In the genomic region with DNA sequence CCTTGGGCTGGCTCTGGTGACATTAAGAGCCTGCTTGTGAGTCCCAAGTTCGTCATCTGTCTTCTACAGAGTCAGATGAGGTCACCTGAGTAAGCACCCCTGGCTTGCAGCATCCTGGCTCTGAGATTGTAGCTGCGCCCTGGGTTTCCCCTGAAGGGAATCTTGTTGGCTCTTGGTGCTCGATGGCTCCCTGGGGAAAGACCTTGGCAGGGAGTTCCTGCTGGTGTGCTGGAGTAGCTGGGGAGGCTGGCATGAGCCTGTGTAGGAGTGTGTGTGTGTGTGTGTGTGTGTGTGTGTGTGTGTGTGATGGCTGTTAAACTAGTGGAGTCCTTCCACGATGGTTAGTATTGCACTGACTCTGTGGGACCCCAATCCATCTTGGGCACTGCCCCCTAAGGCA, we compare ENCODE assay signal across 10 mouse cellular contexts.
DNase-seq lines count a peak whose midpoint lies in the region; ATAC-seq and TF ChIP-seq lines count a peak whose summit lies in the region.
"Had no signal": no experiment of that assay in that cellular context is flagged by ENCODE, and none has a peak within 500 bp of the region (broad histone marks: within the 10 kb centered on the region; RNA-seq: fewer than 3 reads in every experiment).

No protein-coding gene starts in this region.

- peak; percentile 31 for DNase-seq in forebrain, postnatal 0 days
- peak; percentile 15 for DNase-seq in ovary, postnatal 14 days (ENCODE audit: low spot score)
- DNase-seq in ovary, postnatal 10 days (ENCODE audit: low spot score): no peak
- DNase-seq in gastrocnemius, adult 8-10 months (ENCODE audit: low spot score in 2 of 2): peak; percentile 5 to 26
- no peak for DNase-seq in layer of hippocampus, postnatal 14 days (ENCODE audit: low spot score in 2 of 2)
- DNase-seq in right cerebral cortex, adult 18-20 months: no peak
- DNase-seq in spleen, adult 18-20 months: no peak

- H3K27ac ChIP-seq in forebrain, postnatal 0 days (ENCODE audit: low read depth, low read length): 0 out of 2 replicates have a peak overlapping the region, but pooled peaks have one; percentile 9
- H3K27ac ChIP-seq in forebrain, embryonic 13.5 days: no peak overlapping the region
- H3K27ac ChIP-seq: embryonic facial prominence, embryonic 13.5 days had no signal

- H3K9me3 ChIP-seq in forebrain, postnatal 0 days (ENCODE audit: low read length): no peaks in the 10 kb centered on the region
- no peaks in the 10 kb centered on the region for H3K9me3 ChIP-seq in forebrain, embryonic 13.5 days (replicated peaks)
- H3K9me3 ChIP-seq: embryonic facial prominence, embryonic 13.5 days had no signal

- no peak for TF ChIP-seq CTCF in forebrain, postnatal 0 days (IDR thresholded peaks at IDR 0.05; ENCODE audit: low read depth)

- H3K9ac ChIP-seq in forebrain, postnatal 0 days: no peak overlapping the region
- no peak overlapping the region for H3K9ac ChIP-seq in forebrain, embryonic 13.5 days
- H3K9ac ChIP-seq: embryonic facial prominence, embryonic 13.5 days; liver, embryonic 14.5 days had no signal

- WGBS in forebrain, postnatal 0 days: 42% methylated on average over 4 of the region's 4 CpGs
- 51% methylated on average over 4 of the region's 4 CpGs for WGBS in forebrain, embryonic 13.5 days

- H3K4me2 ChIP-seq in forebrain, postnatal 0 days (ENCODE audit: low read depth): no peak overlapping the region
- H3K4me2 ChIP-seq in forebrain, embryonic 13.5 days: no peak overlapping the region
- H3K4me2 ChIP-seq: embryonic facial prominence, embryonic 13.5 days had no signal

- H3K27me3 ChIP-seq in forebrain, postnatal 0 days (ENCODE audit: insufficient read depth, low read length): no peaks in the 10 kb centered on the region
- H3K27me3 ChIP-seq in forebrain, embryonic 13.5 days: peaks cover 33% of the 10 kb centered on the region
- H3K27me3 ChIP-seq: embryonic facial prominence, embryonic 13.5 days had no signal

- peak; percentile 55 for ATAC-seq in forebrain, postnatal 0 days
- no peak for ATAC-seq in forebrain, embryonic 13.5 days

- H3K4me1 ChIP-seq in forebrain, postnatal 0 days (ENCODE audit: insufficient read depth): no peaks in the 10 kb centered on the region; the same call in 1 of the 2 replicates
- peaks cover 32% of the 10 kb centered on the region for H3K4me1 ChIP-seq in forebrain, embryonic 13.5 days

- H3K4me3 ChIP-seq in forebrain, postnatal 0 days (ENCODE audit: low read depth, low read length): no peak overlapping the region
- H3K4me3 ChIP-seq in forebrain, embryonic 13.5 days: no peak overlapping the region
- H3K4me3 ChIP-seq: embryonic facial prominence, embryonic 13.5 days had no signal

- H3K36me3 ChIP-seq in forebrain, postnatal 0 days (ENCODE audit: insufficient read depth): no peaks in the 10 kb centered on the region
- no peaks in the 10 kb centered on the region for H3K36me3 ChIP-seq in forebrain, embryonic 13.5 days (ENCODE audit: poor library complexity, severe bottlenecking)
- H3K36me3 ChIP-seq: embryonic facial prominence, embryonic 13.5 days had no signal

Comparison
In these comparisons a context has a peak if more than half of its experiments do, and no peak if none do; other contexts are left out.
1. DNase-seq: peak in forebrain, postnatal 0 days (single experiment), ovary, postnatal 14 days (single experiment) and gastrocnemius, adult 8-10 months (2 of 2); none in ovary, postnatal 10 days (single experiment), layer of hippocampus, postnatal 14 days (0 of 2), right cerebral cortex, adult 18-20 months (single experiment) and spleen, adult 18-20 months (0 of 2).